Mouse (Mus musculus) thymus, postnatal 10 days (tissue): ENCODE results near the gene Ppm1l.

ENCODE experiments used
- DNase-seq, 2 experiments: peaks; one replicate each; pipeline ENCODE4 v3.0.0; 2021; ENCODE audit warnings: low spot score in 2 of 2

Gene Ppm1l

DNA sequence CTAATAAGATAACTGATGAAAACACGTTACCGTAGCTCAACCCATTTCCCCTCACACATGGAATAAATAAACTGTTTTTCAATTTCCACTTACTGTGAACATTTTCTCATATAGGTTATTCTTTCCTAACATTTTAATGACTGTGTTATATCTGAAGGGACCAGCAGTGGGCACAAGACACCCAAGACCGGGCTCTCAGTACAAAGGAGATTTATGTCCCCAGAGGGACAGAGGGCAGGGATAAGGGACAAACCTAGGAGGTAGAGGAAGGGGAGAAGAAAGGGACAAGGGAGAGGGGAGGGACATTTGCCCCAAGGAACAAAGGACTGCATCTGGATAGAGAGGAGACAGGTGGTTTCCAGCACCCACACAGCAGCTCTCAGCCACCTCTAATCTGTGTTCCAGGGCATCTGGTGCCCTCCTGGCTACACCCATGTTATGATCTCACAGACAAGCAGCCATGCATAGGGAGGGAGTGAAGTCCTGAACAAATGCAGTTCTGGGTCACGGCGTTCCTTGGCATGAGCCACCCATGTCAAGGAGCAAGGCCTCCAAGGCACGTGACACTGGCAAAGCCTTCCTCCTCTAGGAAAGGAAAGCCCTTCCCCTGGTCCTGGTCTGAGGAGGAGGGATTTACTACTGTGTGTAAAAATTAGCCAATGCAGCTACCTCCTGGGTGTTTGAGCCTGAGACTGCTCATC, 174.5 kb downstream of the Ppm1l start:
- no peak for DNase-seq

GRCm38 (mm10) chr3:69494233-69495010, 177.8 kb downstream of the Ppm1l start:
- DNase-seq, result no peak

DNA sequence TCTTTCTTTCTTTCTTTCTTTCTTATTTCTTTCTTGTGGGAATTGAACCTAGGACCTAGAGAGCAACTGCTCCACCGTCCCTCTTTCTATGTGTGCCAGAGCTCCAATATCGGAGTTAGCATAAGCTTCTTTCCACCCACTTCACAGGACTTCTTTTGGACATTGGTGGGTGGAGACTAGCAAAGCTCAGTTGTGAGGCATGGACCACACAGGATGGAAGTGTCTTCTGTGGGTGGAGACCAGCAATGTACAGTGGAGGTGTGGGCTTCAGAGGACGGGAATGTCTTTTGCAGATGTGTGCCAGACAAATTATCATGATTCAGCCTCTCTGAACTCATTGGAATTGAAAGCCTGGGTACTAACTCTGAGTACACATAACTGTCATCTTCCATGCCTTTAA, 180.5 kb downstream of the Ppm1l start:
- DNase-seq, result no peak

GRCm38 (mm10) chr3:69502009-69502408, 185.3 kb downstream of the Ppm1l start:
- DNase-seq, result no peak

- DNase-seq, result no peak
Measured at GRCm38 (mm10) chr3:69502527-69502926, 185.9 kb downstream of the Ppm1l start.

GRCm38 (mm10) chr3:69505090-69505489, 188.4 kb downstream of the Ppm1l start:
- DNase-seq, result no peak

DNA sequence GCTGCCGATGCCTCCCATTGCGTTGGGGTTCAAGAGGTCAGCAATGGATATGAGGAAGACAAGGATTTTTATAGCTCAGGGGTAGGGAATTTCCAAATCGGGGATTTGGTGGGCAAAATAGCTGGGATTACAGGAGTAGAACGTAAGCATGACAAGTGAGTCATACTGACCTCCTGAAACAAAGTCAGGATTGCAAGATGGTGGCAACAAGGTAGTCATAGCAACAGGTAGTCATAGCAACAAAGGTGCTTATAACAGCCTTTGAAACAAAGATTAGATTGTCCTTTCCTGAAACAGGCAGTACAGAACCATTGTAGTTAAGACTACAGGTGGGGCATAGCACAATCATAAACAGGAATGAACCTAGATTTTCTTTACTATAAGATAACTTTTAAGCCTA, 189.7 kb downstream of the Ppm1l start:
- DNase-seq, result no peak

- DNase-seq, result no peak
Measured at GRCm38 (mm10) chr3:69509411-69509952, 192.8 kb downstream of the Ppm1l start.

GRCm38 (mm10) chr3:69511881-69512280, 195.2 kb downstream of the Ppm1l start:
- DNase-seq, result no peak

DNA sequence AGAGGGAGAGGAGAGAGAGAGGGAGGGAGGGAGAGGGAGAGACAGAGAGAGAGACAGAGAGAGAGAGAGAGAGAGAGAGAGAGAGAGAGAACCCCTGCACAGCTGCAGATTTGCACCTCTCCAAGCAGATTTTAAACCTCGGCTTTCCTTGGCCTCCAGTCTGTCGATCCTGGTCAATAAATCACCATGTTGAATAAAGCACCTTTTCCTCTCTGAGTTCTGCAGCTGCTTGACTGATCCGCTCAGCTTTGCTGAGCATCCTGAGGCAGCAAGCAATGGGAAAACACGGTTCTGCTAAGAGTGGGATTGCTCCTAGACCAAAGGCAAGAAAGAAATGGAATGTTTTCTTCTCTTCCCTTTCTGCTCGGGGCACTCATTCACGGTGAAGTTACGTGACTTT, 195.7 kb downstream of the Ppm1l start:
- no peak for DNase-seq

- DNase-seq, result no peak
Measured at GRCm38 (mm10) chr3:69515730-69516350, 199.2 kb downstream of the Ppm1l start.

- DNase-seq, result no peak
Measured at GRCm38 (mm10) chr3:69519188-69519587, 202.5 kb downstream of the Ppm1l start.

DNA sequence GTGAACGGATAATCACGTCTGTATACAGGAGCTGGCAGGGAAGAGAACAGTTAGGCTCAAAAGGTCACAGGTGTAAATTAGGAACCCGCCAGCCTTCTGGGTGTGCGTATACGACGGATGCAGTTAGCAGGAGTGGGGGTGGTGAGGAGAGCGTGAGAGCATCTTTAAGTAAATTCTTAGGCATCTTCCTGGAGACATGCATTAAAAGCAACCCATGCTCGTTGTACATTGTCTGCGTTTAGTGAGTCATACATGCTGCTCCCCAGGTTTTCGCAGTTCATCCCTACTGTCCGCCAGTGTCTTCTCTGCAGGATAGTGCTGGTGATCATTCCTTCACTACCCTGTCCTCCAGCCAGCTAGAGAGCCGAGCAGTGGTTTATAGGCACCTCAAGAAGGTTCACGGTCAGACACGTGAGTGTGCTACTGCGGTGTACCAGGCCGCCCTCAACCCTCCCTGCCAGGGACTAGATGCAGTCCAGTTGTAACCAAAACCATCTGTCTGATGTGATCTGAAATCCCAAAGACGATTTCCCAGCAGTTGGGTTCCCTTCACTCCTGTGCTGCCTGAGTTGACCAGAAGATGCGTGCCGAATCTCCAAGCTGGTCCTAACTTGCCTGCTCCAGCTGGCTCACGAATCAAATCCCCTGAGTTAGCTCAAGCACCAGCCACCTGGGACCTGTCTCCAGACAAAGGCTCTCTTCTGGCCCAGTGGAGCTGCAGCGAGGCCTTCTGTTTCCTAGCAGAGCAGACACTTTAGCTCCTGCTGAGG, 203.3 kb downstream of the Ppm1l start:
- DNase-seq, result no peak

GRCm38 (mm10) chr3:69522270-69522669, 205.6 kb downstream of the Ppm1l start:
- no peak for DNase-seq

GRCm38 (mm10) chr3:69524356-69525071, 207.9 kb downstream of the Ppm1l start:
- no peak for DNase-seq

DNA sequence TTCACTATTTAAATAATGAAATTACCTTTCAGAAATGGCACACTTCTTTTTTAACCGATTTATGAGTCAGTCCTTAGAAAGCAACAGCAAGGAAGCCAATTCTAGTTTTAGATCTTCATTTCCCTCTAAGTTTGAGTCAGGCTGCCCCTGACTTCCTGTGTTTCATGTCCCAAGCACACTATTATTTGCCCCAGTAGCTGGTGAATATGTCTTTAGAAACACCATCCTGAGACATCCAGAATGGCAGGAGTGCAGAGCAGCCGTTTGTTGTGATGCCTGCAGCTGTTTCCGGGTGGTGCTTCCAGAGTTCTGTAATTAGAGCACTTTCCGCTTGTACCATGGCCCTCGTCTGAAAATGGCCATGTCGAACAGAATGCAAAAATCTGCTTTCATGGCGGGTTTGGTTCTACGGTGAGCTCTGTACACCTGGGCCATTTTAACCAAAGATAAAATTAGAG, 208.4 kb downstream of the Ppm1l start:
- DNase-seq, result no peak

GRCm38 (mm10) chr3:69527384-69527783, 210.7 kb downstream of the Ppm1l start:
- no peak for DNase-seq

GRCm38 (mm10) chr3:69529576-69529975, 212.9 kb downstream of the Ppm1l start:
- no peak for DNase-seq

- no peak for DNase-seq
Measured at GRCm38 (mm10) chr3:69531511-69531910, 214.8 kb downstream of the Ppm1l start.

DNA sequence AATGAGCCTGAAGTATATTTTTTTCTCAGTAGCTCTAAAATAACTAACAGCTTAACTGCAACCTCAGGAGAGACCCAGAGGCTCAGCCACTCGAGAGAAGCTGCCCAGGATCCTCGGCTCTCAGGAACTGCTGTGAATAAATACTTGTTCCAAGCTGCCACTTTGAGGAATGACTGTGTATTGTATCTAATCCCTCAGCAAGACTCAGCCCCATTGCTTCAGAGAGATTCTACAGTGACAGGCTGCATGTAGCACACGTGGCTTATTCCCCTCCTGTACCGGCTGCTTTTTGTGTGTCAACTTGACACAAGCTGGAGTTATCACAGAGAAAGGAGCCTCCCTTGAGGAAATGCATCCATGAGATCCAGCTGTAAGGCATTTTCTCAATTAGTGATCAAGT, 216.0 kb downstream of the Ppm1l start:
- DNase-seq, result no peak

DNA sequence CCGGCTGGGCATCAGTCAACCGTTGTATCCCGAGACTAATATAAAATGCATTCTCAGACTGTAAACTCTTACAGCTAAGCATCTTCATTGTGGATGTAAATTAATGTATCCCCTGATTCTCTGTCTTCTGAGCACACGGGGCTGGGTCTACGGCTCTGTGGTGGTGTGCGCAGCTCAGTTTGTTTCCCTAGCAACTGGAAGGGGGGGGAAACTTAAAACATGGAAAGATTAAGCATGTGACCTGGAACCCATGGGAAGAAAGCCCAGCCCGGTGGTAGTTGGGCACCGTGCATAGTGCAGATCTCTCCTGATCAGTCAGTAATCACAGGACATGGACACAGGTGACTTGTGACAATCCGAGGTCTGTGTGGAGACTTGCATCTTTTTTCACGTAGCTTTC, 218.8 kb downstream of the Ppm1l start:
- no peak for DNase-seq
